Mouse (Mus musculus) liver, adult (tissue): ENCODE data around the gene Rps6ka6.

ENCODE experiments used
- GATA4 ChIP-seq: IDR thresholded peaks from 2 replicates; pipeline ENCODE4 v1.6.1; 2014; ENCODE audit warnings: mild to moderate bottlenecking, low read length; ENCODE audit not compliant: insufficient replicate concordance

Gene Rps6ka6

DNA sequence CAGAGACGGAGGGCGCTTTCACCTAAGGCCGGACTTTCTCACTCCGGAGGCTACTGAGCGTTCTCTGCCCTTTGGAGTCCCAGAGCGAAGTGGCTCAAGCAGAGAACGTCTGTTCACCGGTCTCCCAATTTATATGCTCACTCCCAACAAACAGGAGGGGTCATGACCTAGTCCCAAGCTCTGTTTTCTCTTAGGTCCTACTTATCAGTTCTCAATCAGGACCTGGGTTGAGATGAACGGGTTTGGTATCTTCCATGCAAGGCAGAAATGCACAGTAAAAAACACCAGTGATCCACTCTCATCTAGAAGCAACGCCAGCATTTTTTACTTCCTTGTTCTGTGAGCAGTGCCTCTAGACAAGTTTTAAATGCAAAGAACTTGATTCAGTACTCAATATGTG is at the start of gene Rps6ka6:
Gene Rps6ka6, minus strand, starts transcription at position 101 of the 400 bp plus-strand sequence.
- no peak for TF ChIP-seq GATA4

- no peak for TF ChIP-seq GATA4
Observed at GRCm38 (mm10) chrX:111577044-111577443, 39.3 kb upstream of the Rps6ka6 start.

DNA sequence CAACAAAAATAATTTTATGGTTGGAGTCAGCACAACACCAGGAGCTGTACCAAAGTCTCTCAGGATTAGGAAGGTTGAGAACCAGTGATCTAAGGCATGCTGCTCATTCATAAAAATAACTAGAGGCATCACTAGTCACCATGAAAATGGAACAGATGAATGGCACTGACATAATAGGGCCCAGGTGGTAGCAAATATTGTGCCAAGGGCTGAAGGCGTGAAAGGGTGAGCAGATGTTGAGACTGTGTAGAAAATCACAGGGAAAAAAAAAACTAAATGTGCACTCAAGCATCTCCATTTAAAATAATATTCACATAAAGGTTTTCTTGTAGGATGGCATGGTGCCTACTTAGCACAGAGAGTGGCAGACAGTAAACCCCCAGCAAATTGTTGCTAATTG is 19.6 kb downstream of the Rps6ka6 start:
- no peak for TF ChIP-seq GATA4

DNA sequence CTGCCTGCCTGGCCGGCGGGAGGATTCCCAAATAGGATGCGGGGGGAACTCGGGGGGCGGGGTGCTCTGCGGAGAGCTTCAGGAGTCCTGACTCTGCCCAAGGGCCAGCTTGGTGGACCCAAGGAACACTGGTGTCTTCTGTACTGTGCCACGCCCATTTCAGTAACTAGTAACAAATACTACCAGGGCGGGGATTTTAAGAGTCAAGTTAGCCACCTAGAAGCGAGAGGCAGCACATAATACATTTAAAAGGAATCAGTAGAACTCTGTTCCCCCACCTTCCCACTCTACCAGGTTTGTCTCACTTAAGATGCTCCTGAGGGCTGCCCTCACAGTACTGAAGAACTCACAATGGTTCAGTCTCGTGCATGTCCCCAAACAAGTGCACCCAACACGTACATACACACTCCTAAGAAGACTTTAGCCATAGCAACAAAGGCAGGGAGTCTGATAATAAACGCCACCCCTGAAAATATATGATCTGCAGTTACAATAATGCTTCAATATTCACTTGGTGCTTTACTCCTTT is 74.1 kb downstream of the Rps6ka6 start:
- no peak for TF ChIP-seq GATA4

DNA sequence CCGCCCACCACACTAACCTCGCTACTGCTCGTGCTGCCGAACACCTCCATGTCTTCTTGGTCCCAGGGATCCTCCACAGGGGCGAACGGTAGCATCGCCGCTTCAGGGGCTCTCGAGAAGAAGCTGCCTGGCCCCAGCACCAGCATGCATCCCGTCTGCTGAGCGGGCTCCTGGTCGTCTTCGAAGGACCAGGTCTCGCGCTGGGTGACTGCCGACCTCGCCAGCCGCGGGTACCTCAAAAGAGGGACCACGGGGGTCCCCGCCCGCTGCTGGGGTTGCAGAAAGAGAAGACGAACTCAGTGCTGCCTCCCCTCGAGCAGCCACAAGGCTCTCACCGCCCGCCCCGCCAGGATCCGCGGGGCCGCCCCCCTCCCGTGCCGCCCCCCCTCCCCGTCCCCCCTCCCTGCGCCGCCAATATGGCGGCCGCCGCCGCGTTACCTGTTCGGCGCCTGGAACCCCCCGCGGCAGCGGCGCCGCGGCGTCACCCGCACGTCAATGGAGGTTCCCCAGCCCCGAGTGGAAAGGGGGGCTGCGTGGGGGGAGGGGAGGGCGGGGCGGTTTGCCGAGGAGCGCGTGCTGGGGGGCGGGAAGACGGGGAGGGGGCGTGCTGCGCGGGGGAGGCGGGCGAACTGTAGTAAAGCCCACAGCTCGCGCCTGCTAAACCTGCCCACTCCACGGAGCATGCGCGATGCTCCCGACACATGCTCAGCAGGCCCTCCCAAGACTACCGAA is 74.8 kb downstream of the Rps6ka6 start:
- no peak for TF ChIP-seq GATA4

GRCm38 (mm10) chrX:111462495-111462832 is 75.3 kb downstream of the Rps6ka6 start:
- no peak for TF ChIP-seq GATA4

- TF ChIP-seq GATA4 = no peak
Observed at GRCm38 (mm10) chrX:111462092-111462491, 75.7 kb downstream of the Rps6ka6 start.

GRCm38 (mm10) chrX:111460166-111460565 is 77.6 kb downstream of the Rps6ka6 start:
- TF ChIP-seq GATA4 = no peak

GRCm38 (mm10) chrX:111436571-111436970 is 101.2 kb downstream of the Rps6ka6 start:
- no peak for TF ChIP-seq GATA4

DNA sequence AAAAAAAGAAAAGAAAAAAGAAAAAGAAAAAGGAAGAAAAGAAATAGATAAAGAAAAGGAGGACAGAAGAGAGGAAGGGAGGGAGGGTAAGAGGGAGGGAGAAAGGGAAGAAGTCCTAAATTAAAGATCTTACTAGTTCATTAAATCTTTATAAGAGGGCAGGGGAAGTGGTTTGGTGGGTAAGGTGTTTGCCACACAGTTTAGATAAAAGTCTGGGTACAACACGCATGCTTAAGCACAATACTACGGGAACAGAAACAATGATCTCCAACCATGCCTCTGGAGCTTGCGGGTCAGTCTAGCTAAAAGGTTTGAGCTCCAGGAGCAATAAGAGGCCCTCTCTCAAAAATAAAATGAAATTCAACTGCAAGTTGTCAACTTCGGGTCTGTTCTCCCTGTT is 123.0 kb downstream of the Rps6ka6 start:
- TF ChIP-seq GATA4 = no peak

GRCm38 (mm10) chrX:111404816-111405215 is 132.9 kb downstream of the Rps6ka6 start:
- no peak for TF ChIP-seq GATA4

GRCm38 (mm10) chrX:111377020-111377419 is 160.7 kb downstream of the Rps6ka6 start:
- TF ChIP-seq GATA4 = no peak

DNA sequence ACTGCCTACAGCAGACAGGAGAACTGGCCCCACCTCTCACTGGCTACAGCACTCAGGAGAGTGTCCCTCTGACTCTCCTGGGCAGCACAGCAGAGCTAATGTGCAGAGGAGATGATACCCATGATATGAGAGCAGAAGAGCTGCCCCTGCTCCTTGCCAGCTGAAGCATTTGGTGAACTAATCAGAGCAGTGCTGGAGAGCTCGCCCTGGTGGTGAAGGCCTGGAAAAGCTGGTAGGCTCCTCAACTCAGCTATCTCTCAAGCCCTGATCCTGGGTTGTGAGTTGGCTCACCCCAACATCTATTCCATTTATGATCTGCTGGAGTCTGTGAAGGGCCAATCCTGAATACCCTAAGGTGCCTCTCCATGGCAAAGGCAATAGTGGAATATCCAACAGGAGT is 163.6 kb downstream of the Rps6ka6 start:
- no peak for TF ChIP-seq GATA4
